Mouse (Mus musculus): ENCODE data around the gene Esrrg.

Esrrg gene

GRCm38 (mm10) chr1:187648551-187648950, 40.0 kb downstream of the Esrrg start:
- no peak for DNase-seq (ENCODE audit: extremely low read depth, insufficient read length, low spot score)

GRCm38 (mm10) chr1:187649871-187650270, 41.3 kb downstream of the Esrrg start:
- no peak for DNase-seq (ENCODE audit: extremely low read depth, insufficient read length, low spot score)

GRCm38 (mm10) chr1:187650786-187651687, 42.4 kb downstream of the Esrrg start:
- no peak for DNase-seq (ENCODE audit: extremely low read depth, insufficient read length, low spot score)

- no peak for DNase-seq (ENCODE audit: extremely low read depth, insufficient read length, low spot score)
These were observed 43.2 kb downstream of the Esrrg start for GRCm38 (mm10) chr1:187651688-187652241.

- DNase-seq (ENCODE audit: extremely low read depth, insufficient read length, low spot score): no peak
These were observed 43.9 kb downstream of the Esrrg start for GRCm38 (mm10) chr1:187652445-187652844.

- DNase-seq (ENCODE audit: extremely low read depth, insufficient read length, low spot score): no peak
These were observed 44.8 kb downstream of the Esrrg start for GRCm38 (mm10) chr1:187653390-187653789.

GRCm38 (mm10) chr1:187660963-187661362, 52.4 kb downstream of the Esrrg start:
- DNase-seq (ENCODE audit: extremely low read depth, insufficient read length, low spot score): no peak

- no peak for DNase-seq (ENCODE audit: extremely low read depth, insufficient read length, low spot score)
These were observed 53.6 kb downstream of the Esrrg start for GRCm38 (mm10) chr1:187662083-187662609.

GRCm38 (mm10) chr1:187663376-187663775, 54.8 kb downstream of the Esrrg start:
- no peak for DNase-seq (ENCODE audit: extremely low read depth, insufficient read length, low spot score)

- no peak for DNase-seq (ENCODE audit: extremely low read depth, insufficient read length, low spot score)
These were observed 55.7 kb downstream of the Esrrg start for GRCm38 (mm10) chr1:187664261-187664660.

GRCm38 (mm10) chr1:187665901-187666600, 57.5 kb downstream of the Esrrg start:
- no peak for DNase-seq (ENCODE audit: extremely low read depth, insufficient read length, low spot score)

GRCm38 (mm10) chr1:187669746-187670145, 61.2 kb downstream of the Esrrg start:
- no peak for DNase-seq (ENCODE audit: extremely low read depth, insufficient read length, low spot score)

GRCm38 (mm10) chr1:187672446-187672845, 63.9 kb downstream of the Esrrg start:
- DNase-seq (ENCODE audit: extremely low read depth, insufficient read length, low spot score): no peak

- no peak for DNase-seq (ENCODE audit: extremely low read depth, insufficient read length, low spot score)
These were observed 66.2 kb downstream of the Esrrg start for GRCm38 (mm10) chr1:187674771-187675186.

- DNase-seq (ENCODE audit: extremely low read depth, insufficient read length, low spot score): no peak
These were observed 68.0 kb downstream of the Esrrg start for GRCm38 (mm10) chr1:187676626-187677025.

GRCm38 (mm10) chr1:187679246-187679645, 70.7 kb downstream of the Esrrg start:
- DNase-seq (ENCODE audit: extremely low read depth, insufficient read length, low spot score): no peak

GRCm38 (mm10) chr1:187684519-187684918, 75.9 kb downstream of the Esrrg start:
- DNase-seq (ENCODE audit: extremely low read depth, insufficient read length, low spot score): no peak

- DNase-seq (ENCODE audit: extremely low read depth, insufficient read length, low spot score): no peak
These were observed 83.4 kb downstream of the Esrrg start for GRCm38 (mm10) chr1:187691846-187692525.

- DNase-seq (ENCODE audit: extremely low read depth, insufficient read length, low spot score): no peak
These were observed 86.3 kb downstream of the Esrrg start for GRCm38 (mm10) chr1:187694865-187695264.

GRCm38 (mm10) chr1:187698201-187698600, 89.6 kb downstream of the Esrrg start:
- no peak for DNase-seq (ENCODE audit: extremely low read depth, insufficient read length, low spot score)

GRCm38 (mm10) chr1:187700963-187701362, 92.4 kb downstream of the Esrrg start:
- DNase-seq (ENCODE audit: extremely low read depth, insufficient read length, low spot score): no peak
